Mouse (Mus musculus) cerebral cortex, adult 2 months (tissue): ENCODE data around the gene Mtor.

Source experiments
- WGBS: fragments of 180-500 bp; shearing (Covaris S2); methylation state at CpG from one replicate; pipeline ENCODE4 v1.1.7; 2018; 5-methylcytosine and 5-hydroxymethylcytosine counted together

Mtor gene

DNA sequence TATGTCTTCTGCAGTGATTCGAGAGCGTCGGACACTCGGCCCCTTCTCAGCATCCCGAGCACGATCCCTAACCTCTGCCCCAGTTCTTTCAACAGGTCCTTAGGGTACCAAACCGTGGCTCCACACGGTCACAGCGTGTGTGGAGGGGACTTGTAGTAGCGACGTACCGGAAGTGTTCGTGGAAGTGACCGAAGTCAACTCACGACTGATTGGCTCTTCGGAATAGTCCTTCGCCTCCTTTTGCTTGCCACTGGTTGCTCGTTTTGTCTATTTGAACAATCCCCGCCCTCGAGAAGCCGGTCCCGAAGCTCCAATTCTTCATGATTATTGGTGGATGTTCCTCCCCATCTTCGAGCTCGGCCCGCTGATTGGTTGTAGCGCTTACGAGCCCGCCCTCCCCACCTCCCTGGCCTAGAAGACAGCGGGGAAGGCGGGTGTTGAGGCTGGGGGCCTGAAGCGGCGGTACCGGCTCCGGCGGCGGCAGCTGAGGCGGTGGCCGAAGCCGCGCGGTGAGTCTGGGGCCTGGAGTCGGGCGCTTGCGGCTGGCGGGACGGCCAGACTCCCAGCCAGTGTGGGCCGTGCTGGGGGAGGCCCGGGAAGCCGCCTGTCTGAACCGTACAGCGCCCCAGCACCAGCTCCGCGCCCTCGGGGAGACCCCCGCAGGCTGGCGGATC, at the start of gene Mtor:
Gene Mtor, plus strand, starts transcription at position 433 of the 674 bp plus-strand sequence.
- under 1% methylated on average over 56 of the region's 56 CpGs for WGBS

DNA sequence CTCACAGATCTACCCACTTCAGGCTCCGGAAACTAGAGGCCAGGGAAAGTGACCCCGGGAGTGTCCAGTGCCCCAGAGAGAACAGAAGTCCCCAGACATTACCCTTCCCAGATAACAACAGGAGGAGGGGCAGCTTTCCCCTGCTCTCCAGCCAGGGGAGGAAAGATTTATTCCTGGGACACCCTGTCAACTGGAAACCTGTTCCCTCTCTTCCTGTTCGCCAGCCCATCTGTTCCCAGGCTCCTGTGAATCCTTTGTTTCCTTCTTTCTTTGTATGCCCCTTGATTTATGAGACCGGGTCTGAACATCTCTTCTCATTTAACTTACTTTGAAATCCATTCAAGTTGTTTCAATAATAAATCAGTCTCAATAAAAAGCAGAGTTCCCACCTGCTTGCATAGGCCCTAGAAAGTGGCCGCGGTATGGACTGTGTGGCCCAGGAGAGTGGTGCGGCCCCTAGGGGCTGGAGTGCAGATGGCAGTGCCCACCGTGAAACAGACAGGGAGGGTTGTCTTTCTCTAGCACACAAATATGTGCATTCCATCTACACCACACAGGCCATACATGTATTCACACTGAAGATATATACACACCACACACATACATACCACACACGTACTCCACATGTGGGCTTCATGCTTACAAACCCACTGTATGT, 48.8 kb upstream of the Mtor start:
- WGBS = 84% methylated on average over 9 of the region's 9 CpGs

DNA sequence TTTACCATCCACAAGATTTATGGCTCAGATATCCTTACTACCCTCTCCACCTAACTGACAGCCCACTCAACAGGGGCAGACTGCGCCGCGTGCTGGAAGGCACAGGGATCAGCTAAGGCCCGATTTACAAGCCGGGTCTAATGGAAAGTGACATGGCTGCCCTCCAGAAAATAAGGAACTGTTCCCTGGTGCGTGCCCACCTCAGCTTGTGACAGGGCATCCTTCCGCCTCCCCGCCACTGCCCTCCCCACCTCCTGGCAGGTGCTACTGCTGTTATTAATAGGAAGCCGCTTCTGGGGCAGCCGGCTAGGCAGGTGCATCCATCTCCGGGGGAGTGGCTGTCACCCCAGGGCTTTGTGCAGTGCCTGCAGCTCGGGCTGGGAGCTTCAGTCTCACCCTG, 45.0 kb upstream of the Mtor start:
- WGBS = 51% methylated on average over 12 of the region's 12 CpGs

DNA sequence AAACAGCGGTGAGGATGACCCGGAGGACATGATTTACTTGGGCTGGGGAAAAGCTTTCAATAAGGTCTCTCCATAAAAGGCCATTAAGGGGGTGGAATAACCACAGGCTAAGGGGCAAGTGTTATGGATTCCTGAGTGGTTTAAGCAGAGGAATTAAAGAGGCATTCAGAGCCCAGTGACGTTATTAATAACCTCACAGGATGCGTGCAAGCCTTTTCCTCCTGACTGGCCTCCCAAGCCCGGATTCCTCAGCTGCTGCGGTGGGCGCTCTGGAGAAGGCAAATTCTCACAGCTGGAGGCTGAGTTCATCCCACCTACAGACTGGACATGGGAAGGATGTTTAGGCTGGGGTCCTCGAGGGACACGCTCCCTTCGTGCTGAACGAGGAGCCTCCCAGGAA, 43.7 kb upstream of the Mtor start:
- WGBS = 55% methylated on average over 11 of the region's 11 CpGs

DNA sequence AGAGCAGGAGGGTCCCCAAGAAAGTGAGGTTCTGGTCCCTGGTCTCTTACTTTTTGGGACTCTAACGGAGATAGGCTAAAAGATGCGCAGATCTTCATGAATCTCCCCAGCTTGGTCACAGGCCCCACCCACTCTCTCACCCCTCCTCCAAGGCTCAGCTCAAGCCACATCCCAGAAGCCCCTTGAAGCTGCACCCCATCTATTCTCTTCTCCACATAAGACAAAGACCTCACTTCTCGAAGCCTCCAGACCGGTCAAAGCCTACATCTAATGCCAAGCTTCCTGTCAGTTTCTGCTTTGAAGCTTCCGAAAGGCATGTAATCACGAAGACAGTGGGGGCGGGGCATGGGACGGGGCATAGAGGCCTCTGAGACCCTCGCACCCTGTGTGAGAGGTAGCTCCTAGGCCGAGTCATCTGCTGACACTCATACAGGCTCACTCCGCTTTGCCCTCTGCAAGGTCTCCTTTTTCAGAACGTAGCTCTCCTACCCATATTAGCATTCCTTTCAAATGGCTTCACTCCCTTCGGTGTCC, 43.1 kb upstream of the Mtor start:
- 63% methylated on average over 13 of the region's 13 CpGs for WGBS

DNA sequence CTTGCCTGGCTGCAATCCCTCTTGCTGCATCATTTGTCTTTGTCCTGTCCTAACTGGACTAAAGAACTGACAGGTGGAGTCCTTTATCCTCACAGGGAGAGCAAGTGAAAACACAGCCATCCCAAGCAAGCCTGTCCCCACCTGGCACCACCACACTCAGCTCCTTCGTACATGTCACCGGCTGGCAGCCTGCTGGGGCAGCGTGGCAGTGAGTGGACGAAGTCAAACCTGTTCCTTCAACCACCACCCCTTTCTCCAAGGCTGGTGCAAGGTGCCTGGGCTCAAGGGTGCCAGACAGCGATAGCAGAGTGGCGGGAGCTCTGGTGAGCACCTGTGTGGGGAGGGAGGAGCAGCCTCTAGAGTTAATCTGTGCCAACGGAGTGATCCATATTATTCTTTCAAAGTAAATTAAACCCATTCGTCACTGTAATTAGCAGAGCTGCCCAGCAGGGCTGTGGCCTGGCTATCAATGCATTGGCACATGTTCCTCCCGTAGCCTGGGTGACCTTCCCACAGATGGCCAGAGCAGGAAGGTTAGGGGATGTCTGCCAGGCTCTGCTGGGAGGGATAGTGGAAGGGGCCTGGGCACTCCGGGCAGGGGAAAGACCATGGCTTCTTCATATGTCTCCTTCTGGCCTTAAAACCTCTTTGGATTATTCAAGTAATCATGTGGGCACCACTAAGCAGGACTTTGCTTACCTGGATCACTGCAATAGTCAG, 40.0 kb upstream of the Mtor start:
- WGBS = 84% methylated on average over 10 of the region's 10 CpGs

DNA sequence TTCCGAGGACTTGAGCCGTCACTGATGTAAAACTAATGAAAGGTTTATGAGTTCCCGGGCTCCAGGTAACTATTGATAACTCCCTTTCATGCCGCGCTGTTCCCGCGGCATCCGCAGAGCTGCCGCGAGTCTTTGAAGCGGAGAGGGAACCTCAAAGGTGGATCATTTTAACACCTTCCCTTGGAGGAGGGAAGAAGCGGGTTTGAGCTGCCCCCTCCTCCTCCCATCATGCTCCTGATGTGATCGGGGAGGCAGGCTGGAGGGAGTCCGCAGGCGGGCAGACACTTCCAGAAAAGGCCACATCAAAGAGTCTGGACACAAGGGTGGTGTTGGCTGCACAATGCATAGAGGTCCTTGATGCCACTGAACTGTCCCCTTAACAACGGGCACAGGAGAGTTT, 32.8 kb upstream of the Mtor start:
- 47% methylated on average over 16 of the region's 16 CpGs for WGBS

DNA sequence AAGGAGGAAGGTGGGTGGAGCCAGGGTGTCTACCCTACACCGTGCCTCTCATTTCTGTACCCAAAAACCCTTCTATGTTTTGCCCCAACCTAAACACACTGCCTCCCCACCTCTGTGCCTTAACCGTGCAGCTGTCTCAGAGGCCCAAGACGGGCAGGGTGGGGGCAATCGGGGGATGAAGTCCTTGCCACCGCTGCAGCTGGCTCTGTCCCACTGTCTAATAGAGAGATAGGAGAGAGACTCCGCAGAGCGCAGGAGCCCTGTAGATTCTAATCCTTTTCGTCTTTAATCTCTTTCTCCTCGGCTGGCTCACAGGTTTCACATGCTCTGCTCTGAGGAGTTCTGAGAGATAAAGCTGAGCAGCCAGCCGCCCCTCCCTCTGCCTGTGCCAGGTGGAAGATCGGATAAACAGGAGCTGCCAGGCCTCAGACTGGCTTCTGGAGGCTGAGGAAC, 31.3 kb upstream of the Mtor start:
- 52% methylated on average over 11 of the region's 11 CpGs for WGBS

DNA sequence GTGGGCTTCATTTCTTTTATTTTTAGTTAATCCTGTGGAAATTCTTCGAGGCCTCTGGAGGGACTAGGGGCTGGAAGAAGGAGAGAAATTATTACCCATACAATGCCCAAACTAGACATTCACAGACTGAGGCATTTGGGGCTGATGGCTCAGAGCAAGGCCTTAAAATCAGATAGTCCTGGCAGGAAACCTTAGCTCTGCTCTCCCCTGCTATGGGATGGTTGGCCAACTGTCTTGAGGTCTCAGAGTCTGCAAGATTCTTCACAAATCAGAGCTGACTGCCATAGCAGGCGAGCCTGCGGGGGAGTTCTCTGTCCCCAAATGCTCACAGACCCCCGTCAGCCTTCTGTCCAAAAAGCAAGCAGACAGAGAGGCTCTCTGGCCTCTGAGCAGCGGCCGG, 30.9 kb upstream of the Mtor start:
- WGBS = 69% methylated on average over 6 of the region's 6 CpGs

DNA sequence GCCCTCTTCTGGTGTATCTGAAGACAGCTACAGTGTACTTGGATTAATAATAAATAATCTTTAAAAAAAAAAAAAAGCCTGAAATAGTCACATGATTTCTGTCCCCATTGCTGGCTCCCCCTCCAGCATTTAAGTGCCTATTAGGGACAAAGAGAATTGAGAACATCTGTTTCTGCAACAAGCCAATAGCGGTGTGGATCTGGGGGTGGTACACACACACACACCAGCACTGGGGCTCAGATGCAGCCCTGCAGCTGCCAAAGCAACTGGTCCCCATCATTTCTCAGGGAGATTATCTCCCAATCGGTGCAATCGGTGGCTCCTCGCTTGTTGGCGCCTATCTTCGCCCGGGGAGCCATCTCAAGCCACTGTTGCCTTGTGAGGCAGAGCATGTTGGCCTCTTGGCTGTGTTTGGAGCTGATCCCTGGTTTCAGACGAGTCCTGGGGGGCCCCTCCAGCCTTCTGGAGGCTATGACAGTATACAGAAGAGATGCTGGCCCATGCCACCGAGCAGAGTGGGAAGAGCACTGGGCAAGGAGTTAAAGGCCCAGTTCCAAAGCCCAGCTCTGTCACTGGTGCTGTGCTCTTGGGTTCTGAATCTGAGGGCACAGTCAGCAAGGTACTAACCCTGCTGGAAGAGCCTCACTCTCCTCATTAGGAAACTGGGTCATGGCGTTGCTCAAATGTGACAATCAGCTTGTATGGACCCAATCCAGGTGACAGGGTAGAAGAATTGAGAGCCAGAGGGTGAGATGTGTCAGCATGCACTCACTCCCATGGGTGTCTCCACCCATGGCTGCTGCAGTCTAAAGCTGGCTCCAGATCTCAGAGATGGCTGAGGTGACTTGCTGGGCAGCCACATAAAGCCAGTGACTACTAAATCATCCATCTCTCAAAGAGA, 21.2 kb upstream of the Mtor start:
- WGBS = 82% methylated on average over 10 of the region's 10 CpGs

DNA sequence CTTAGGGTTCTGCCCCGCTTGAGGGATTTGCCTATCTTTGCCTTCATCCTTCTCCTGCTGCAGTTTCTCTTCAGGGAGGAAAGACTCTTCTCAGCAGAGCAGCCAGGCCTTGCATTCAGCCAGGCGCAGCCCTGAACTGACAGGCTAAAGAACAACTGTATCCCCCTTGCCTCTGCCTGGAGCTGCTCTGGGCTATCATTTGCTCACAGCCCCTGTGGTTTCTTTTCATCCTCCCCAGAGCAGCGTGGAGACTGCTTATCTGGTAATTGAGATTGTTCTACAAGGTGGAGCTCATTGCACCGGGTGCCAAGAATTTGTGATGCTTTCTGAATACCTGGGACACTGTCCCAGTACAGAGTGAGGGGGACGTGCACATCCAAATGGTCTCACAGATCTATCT, 19.9 kb upstream of the Mtor start:
- WGBS = 87% methylated on average over 5 of the region's 5 CpGs

DNA sequence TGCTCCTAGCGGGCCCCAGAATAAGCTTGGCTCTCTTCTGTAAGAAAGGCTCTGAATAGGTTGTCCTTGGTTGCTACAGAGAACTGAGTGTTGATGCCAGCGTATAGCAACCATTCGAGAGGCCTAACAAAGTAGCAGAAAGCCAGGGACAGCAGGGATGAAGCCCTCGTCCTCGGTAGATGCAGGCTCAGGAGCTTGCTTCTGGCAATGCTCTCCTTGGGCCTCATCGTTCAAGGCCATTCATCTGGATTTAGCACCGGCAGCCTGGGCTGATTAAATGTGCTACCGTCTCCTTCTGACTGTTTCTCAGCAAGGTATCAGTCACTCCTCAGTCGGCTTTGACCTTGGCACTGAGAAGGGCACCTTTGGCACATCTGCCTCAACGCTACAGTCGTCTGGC, 19.3 kb upstream of the Mtor start:
- WGBS = 77% methylated on average over 11 of the region's 11 CpGs

DNA sequence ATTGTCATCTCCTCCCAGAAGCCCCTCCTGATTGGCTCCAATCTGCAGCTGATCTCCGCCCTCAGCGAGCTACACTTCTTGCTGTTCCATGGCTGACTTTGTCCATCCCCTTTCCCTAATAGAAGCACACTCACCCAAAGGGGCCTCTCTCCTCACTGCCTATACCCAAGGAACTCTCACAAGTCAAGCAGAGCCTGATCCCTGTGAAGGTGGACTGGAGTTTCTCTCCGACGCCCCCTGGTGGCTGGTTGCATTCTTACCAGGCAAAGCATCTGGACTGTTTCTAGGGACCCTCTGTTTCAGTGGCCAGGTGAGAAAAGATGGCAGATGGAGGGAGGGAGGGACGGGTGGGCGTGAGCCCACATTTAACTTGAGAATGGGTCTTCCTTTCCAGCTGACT, 18.7 kb upstream of the Mtor start:
- WGBS = 24% methylated on average over 6 of the region's 6 CpGs

DNA sequence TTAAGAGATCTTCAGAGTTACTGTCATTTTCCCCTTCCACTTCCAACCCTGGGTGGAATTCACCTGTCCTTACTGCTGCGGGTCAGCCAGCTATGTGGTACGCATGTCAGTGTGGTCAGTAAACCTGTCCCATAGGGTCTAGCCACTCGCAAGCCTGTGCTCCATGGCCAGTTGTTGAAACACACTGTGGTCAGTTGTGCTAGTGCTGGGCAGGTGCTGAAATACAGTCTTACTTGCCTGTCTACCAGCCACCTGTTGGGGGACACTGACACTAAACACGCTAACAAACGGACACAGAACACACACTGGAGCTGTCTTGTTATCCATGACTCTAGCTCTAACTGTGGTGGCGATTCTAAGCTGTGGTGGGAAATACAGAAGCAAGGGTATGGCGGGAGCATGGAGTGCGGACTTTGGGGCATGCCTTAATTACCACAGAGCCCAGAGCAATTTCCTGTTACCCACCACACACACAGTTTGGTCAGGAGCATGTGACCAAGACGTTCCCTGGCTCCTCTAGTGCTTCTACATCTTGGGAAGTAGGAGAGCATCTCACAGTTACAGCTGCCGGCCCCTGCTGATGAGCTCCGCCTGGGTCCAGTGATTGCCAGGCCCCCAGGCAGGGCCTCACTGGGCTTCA, 17.4 kb upstream of the Mtor start:
- WGBS = 86% methylated on average over 11 of the region's 11 CpGs

DNA sequence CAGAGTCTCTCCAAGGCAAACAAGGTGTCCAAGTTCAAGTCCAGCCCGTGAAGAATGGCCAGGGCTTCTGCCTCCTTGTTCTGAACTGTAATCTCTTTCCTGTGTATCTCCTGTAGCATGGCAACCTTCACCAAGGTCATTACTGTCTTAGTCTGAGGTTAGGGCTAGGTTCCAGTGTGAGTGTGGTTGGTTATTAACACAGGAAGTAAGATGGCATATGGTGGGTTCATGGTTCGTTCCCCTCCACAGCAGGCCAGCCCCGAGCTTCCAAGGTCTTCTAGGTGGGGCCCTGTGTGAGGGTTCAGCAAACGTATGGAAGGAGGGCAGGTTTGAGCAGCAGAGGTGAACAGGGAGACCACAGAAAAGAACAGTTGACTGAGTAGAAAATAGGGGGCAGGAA, 15.9 kb upstream of the Mtor start:
- 91% methylated on average over 4 of the region's 4 CpGs for WGBS

DNA sequence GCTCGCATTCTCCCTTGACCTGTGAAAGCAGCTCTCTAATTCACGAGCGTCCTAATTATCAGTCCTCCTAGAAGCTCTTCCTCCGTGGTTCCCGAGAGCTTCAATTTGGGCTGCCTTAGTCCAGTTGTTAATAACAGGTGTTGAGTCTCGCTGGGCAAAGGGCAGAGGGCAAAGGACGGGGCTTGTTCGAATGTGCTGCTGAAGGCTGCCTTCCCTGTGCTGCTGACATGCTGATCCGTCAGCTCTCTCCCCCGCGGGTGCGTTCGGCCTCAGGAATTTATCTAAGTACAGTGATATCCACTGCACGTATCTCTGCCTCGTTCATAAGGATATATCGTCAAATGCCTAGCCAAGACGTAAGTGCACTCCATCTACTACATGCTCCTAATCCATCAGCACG, 15.1 kb upstream of the Mtor start:
- 96% methylated on average over 18 of the region's 18 CpGs for WGBS

DNA sequence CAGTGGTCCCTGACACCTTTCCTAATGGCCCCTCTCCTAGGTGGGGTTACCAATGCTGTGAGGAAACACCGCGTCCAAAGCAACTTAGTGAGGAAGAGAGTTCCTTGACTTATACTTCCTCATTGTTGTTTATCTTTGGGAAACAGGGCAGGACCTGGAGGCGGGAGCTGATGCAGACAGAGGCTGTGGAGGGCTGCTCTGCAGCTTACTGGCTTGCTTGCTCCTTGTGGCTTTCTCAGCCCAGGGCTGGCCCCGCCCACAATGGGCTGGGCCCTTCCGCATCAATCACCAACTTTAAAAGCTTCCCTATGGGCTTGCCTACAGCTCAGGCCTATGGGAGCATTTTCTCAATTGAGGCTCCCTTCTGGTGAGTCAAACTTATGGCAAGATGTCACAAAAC, 14.6 kb upstream of the Mtor start:
- WGBS = 88% methylated on average over 5 of the region's 5 CpGs

DNA sequence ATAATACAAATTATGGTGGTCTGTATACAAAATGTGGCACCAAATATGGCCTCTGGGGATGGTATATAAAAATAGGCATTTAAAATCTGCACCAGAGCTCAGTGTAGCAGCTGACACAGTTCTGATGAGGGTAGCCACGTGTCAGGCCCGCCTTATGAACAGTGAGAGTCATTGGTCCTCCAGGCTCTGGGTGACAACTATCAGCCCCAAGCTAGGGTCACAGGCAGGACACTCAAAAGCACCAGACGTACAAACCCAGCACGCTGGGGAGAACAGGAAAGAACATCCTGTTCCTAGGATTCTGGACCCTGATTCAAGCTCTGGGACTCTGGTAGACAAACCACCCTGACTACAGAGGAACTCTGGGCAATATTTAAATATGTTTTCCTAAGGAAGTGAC, 13.9 kb upstream of the Mtor start:
- 67% methylated on average over 4 of the region's 4 CpGs for WGBS

DNA sequence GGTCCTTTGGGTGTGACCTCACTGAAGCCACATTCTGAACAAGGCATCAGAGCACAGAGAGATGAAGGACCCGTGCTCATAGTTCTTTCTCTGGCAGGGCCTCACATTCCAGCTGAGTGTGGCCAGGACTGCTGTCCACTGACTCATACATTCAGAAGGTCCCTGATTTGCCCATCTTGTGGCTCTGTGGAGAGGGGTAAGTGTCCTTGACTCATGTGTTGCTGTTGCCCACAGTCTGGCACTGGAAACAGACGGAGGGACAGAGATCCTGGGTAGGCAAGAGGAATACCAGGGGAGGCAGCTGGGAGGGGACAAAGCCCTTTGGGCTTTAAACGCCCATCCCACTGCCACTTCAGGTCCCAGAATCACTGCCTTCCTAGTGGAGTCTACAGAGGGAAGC, 13.3 kb upstream of the Mtor start:
- 77% methylated on average over 3 of the region's 3 CpGs for WGBS

DNA sequence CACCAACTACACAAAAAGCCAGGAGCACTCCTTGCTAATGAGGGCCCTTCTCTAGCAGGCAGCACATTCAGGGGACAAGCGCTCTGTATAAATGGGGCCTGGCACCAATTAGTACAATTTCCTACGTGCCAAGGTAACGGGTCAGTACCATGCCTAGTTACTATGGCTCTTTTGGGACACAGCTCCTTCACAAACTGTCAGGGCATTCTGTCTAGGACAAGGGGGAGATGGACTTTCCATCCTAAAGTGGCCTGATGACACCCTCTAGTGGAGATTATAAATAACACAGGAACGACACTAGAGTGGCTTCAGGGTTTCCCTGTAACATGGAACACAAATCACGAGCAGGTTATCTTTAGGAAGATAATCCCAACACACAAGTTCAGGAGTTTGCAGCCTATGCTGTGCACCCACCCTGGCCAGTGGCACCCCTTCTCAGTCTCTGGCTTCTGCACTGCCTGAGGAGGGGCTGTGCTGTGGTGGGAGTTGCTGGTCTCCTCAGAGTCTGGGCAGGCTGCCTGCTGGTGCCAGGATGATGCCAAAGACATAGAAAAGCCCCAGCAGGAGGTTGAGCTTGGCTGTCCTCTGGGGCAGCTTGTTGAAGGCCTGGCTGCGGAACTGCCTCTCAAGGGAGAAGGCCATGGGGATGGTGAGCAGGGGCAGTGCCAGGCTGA, 12.6 kb upstream of the Mtor start:
- WGBS = 41% methylated on average over 6 of the region's 6 CpGs

DNA sequence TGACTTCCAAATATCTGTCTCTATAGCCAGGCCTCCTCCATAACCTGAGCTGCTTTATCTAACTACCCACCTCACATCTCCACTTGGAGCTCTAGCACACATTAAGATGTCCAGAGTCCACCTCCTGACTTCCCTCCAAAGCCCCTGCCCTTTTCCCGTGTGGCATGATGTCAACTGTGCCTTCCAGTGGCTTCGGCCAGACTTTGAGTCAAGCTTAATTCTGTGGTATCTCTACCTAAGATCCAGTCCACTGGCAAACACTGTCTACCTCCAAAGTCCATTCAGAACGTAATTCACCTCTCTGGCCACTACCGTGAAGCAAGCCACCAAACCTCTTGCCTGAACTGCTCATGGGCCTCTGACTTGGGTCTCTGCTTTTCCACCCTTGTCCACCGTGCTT, 6.5 kb upstream of the Mtor start:
- WGBS = 93% methylated on average over 5 of the region's 5 CpGs
